ENCODE assay signal across 8 mouse cellular contexts in genomic region chr4:49597183-49598100, GRCm38 (mm10). TPM values are rescaled to one million over a fixed set of nuclear protein-coding genes. Genes with fewer than 3 reads are reported as not detected.
DNase-seq lines count a peak whose midpoint lies in the region; ATAC-seq lines count a peak whose summit lies in the region.

Gene Tmem246, minus strand, starts transcription at chr4:49597876.

- no peaks in the 10 kb centered on the region for H3K9me3 ChIP-seq in forebrain, embryonic 11.5 days (ENCODE audit: control insufficient read depth, low read length)
- H3K9me3 ChIP-seq in heart, embryonic 14.5 days (ENCODE audit: control insufficient read depth, low read length), result no peaks in the 10 kb centered on the region
- H3K9me3 ChIP-seq in liver, embryonic 11.5 days (ENCODE audit: control insufficient read depth, low read length), result no peaks in the 10 kb centered on the region
- H3K9me3 ChIP-seq in stomach, embryonic 16.5 days (replicated peaks; ENCODE audit: control insufficient read depth, low read length), result no peaks in the 10 kb centered on the region

- peak within 1 kb of the TSS; percentile 84 for H3K4me2 ChIP-seq in forebrain, embryonic 11.5 days (ENCODE audit: low read depth, low read length, severe bottlenecking)
- peak within 1 kb of the TSS; percentile 86 for H3K4me2 ChIP-seq in heart, embryonic 14.5 days (ENCODE audit: low read length)
- H3K4me2 ChIP-seq in liver, embryonic 11.5 days, result peak within 1 kb of the TSS; percentile 72
- peak within 1 kb of the TSS; percentile 84 for H3K4me2 ChIP-seq in stomach, embryonic 16.5 days (ENCODE audit: low read depth, low read length)

- ATAC-seq in forebrain, embryonic 11.5 days (replicated peaks; ENCODE audit: low FRiP score), result peak; percentile 97
- peak; percentile 94 for ATAC-seq in heart, embryonic 14.5 days (ENCODE audit: insufficient number of reproducible peaks, insufficient read depth, low FRiP score, low read depth)
- peak; percentile 91 for ATAC-seq in liver, embryonic 11.5 days (replicated peaks; ENCODE audit: low FRiP score)
- peak; percentile 92 for ATAC-seq in stomach, embryonic 16.5 days (ENCODE audit: insufficient read depth, low FRiP score)

- H3K27me3 ChIP-seq in forebrain, embryonic 11.5 days (ENCODE audit: control insufficient read depth, insufficient read depth, low read length), result no peaks in the 10 kb centered on the region
- no peaks in the 10 kb centered on the region for H3K27me3 ChIP-seq in heart, embryonic 14.5 days (ENCODE audit: control insufficient read depth, insufficient read depth, low read length)
- no peaks in the 10 kb centered on the region for H3K27me3 ChIP-seq in liver, embryonic 11.5 days (replicated peaks; ENCODE audit: control insufficient read depth, insufficient read depth, low read length)
- H3K27me3 ChIP-seq in stomach, embryonic 16.5 days (ENCODE audit: control insufficient read depth, insufficient read depth, low read length), result no peaks in the 10 kb centered on the region

- under 1% methylated on average over 71 of the region's 77 CpGs for WGBS in forebrain, embryonic 11.5 days
- under 1% methylated on average over 74 of the region's 77 CpGs for WGBS in heart, embryonic 14.5 days
- under 1% methylated on average over 77 of the region's 77 CpGs for WGBS in liver, embryonic 11.5 days
- WGBS in stomach, embryonic 16.5 days, result under 1% methylated on average over 77 of the region's 77 CpGs

- H3K36me3 ChIP-seq in forebrain, embryonic 11.5 days (ENCODE audit: control insufficient read depth, insufficient read depth, low read length), result no peaks in the 10 kb centered on the region
- no peaks in the 10 kb centered on the region for H3K36me3 ChIP-seq in heart, embryonic 14.5 days (ENCODE audit: control insufficient read depth, insufficient read depth, low read length)
- H3K36me3 ChIP-seq in liver, embryonic 11.5 days (ENCODE audit: control insufficient read depth, insufficient read depth, low read length), result no peaks in the 10 kb centered on the region
- H3K36me3 ChIP-seq in stomach, embryonic 16.5 days (ENCODE audit: control insufficient read depth, insufficient read depth, low read length), result no peaks in the 10 kb centered on the region

- H3K9ac ChIP-seq in forebrain, embryonic 11.5 days (ENCODE audit: low read length), result peak within 1 kb of the TSS; percentile 78
- H3K9ac ChIP-seq in heart, embryonic 14.5 days (ENCODE audit: low read length), result peak within 1 kb of the TSS; percentile 84
- H3K9ac ChIP-seq in liver, embryonic 11.5 days (ENCODE audit: low read depth, low read length), result peak within 1 kb of the TSS; percentile 67
- peak within 1 kb of the TSS; percentile 93 for H3K9ac ChIP-seq in stomach, embryonic 16.5 days (ENCODE audit: low read length)

- peak within 1 kb of the TSS; percentile 41; the same call in 1 of the 2 replicates for H3K27ac ChIP-seq in forebrain, embryonic 11.5 days (ENCODE audit: low read depth, low read length)
- peak within 1 kb of the TSS; percentile 73 to 87 for H3K27ac ChIP-seq in heart, embryonic 14.5 days (replicated peaks in 1 of 2; ENCODE audit: control insufficient read depth in 1 of 2, insufficient read depth in 1 of 2, low read depth in 2 of 2, low read length in 2 of 2)
- peak within 1 kb of the TSS; percentile 46; the same call in 1 of the 2 replicates for H3K27ac ChIP-seq in liver, embryonic 11.5 days (ENCODE audit: low read depth, low read length)
- H3K27ac ChIP-seq in stomach, embryonic 16.5 days (ENCODE audit: low read length), result peak within 1 kb of the TSS; percentile 83

- peak; percentile 49 for DNase-seq in ES-CJ7 (ENCODE audit: low read depth, low spot score)
- peak; percentile 32 for DNase-seq in c-Kit-positive CD71-positive TER-119-positive erythroid progenitor cells, embryonic 14.5 days (ENCODE audit: low spot score)
- peak; percentile 89 for DNase-seq in forebrain, embryonic 11.5 days (ENCODE audit: low spot score)
- DNase-seq in kidney, postnatal 10 days, result peak; percentile 81
- peak; percentile 79 for DNase-seq in liver, embryonic 11.5 days (ENCODE audit: low spot score)
- DNase-seq in neural tube, embryonic 10.5 days (ENCODE audit: extremely low spot score, low spot score), result peak; percentile 81

- no peaks in the 10 kb centered on the region for H3K4me1 ChIP-seq in forebrain, embryonic 11.5 days (replicated peaks; ENCODE audit: control insufficient read depth, insufficient read depth, low read length)
- H3K4me1 ChIP-seq in heart, embryonic 14.5 days (ENCODE audit: control insufficient read depth in 2 of 2, insufficient read depth in 2 of 2, low read length in 2 of 2), result peaks cover 0 to 9% of the 10 kb centered on the region in 2 experiments; a peak in 1 of 4 replicates
- peaks cover 4% of the 10 kb centered on the region; the same call in 1 of the 2 replicates for H3K4me1 ChIP-seq in liver, embryonic 11.5 days (replicated peaks; ENCODE audit: control insufficient read depth, insufficient read depth, low read length)
- H3K4me1 ChIP-seq in stomach, embryonic 16.5 days (ENCODE audit: control insufficient read depth, insufficient read depth, low read length), result peaks cover 5% of the 10 kb centered on the region; the same call in 1 of the 2 replicates

- peak within 1 kb of the TSS; percentile 75 for H3K4me3 ChIP-seq in forebrain, embryonic 11.5 days (ENCODE audit: low read depth, low read length)
- H3K4me3 ChIP-seq in heart, embryonic 14.5 days (ENCODE audit: control insufficient read depth in 1 of 2, insufficient read depth in 1 of 2, low read depth in 1 of 2, low read length in 2 of 2), result peak within 1 kb of the TSS; percentile 54 to 75
- peak within 1 kb of the TSS; percentile 79 for H3K4me3 ChIP-seq in liver, embryonic 11.5 days (ENCODE audit: low read depth, low read length)
- peak within 1 kb of the TSS; percentile 79 for H3K4me3 ChIP-seq in stomach, embryonic 16.5 days (replicated peaks; ENCODE audit: low read length)

RNA-seq across cellular contexts. Expression of gene Tmem246, which starts in this region (rescaled TPM):
- polyA plus RNA-seq in forebrain, embryonic 11.5 days (2014; fragmentation: Nextera tagmentation; extraction: Ambion mirVana), result 17.3 and 18.8 TPM in 2 replicates
- 55.4 and 59.1 TPM in 2 replicates for polyA plus RNA-seq in heart, embryonic 14.5 days (2014; fragmentation: Nextera tagmentation; extraction: Ambion mirVana)
- polyA plus RNA-seq in liver, embryonic 11.5 days (2014; fragmentation: Nextera tagmentation; extraction: Ambion mirVana), result 17.4 and 17.8 TPM in 2 replicates
- 34.2 and 34.4 TPM in 2 replicates for polyA plus RNA-seq in stomach, embryonic 16.5 days (2015; fragmentation: Nextera tagmentation; extraction: Ambion mirVana)

Comparison
In these comparisons a context has a peak if more than half of its experiments do, and no peak if none do; other contexts are left out.
1. Peak in every context shown above with its lines: DNase-seq, ATAC-seq, H3K4me3 ChIP-seq and H3K27ac ChIP-seq.
2. DNase-seq: peak in every context shown above with its lines; median percentile 89 in forebrain, embryonic 11.5 days; 81 in kidney, postnatal 10 days; 81 in neural tube, embryonic 10.5 days; 79 in liver, embryonic 11.5 days; 49 in ES-CJ7; 32 in c-Kit-positive CD71-positive TER-119-positive erythroid progenitor cells, embryonic 14.5 days.